14 mouse cellular contexts compared by ENCODE assay signal in the genomic region with DNA sequence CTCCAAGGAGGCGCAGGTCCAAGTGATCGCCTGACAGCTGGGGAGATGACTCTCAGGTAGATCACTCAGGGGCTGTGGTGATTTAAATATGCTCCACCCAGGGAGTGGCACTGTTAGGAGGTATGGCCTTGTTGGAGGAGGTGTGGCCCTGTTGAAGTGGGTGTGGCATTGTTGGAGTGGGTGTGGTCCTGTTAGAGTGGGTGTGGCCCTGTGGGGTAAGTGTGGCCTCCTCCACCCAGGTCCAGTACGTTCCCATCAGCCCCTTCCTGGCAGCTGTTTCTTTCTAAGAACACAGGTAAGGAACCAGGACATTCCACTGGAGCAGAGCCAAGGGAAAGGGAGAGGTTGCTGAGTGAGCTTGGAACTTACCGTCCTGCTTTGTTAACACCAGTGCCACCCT.
DNase-seq lines count a peak whose midpoint lies in the region; ATAC-seq and TF ChIP-seq lines count a peak whose summit lies in the region.
"Had no signal": no experiment of that assay in that cellular context is flagged by ENCODE, and none has a peak within 500 bp of the region (broad histone marks: within the 10 kb centered on the region; RNA-seq: fewer than 3 reads in every experiment).

No protein-coding gene starts in this region.

- H3K9me3 ChIP-seq in kidney, embryonic 16.5 days (ENCODE audit: low read length): no peaks in the 10 kb centered on the region
- no peaks in the 10 kb centered on the region for H3K9me3 ChIP-seq in kidney, embryonic 15.5 days (replicated peaks)
- no peaks in the 10 kb centered on the region for H3K9me3 ChIP-seq in ES-E14 (ENCODE audit: control insufficient read depth, insufficient read depth, low read depth, low read length)
- H3K9me3 ChIP-seq in intestine, embryonic 16.5 days (ENCODE audit: control insufficient read depth, low read length): no peaks in the 10 kb centered on the region
- H3K9me3 ChIP-seq: forebrain, embryonic 10.5 days; limb, embryonic 15.5 days; midbrain, embryonic 12.5 days had no signal

- no peaks in the 10 kb centered on the region for H3K27me3 ChIP-seq in kidney, embryonic 16.5 days (ENCODE audit: insufficient read depth, low read length)
- H3K27me3 ChIP-seq in kidney, embryonic 15.5 days: 0 out of 2 replicates have a peak, but pooled peaks cover 11% of the 10 kb centered on the region
- no peaks in the 10 kb centered on the region for H3K27me3 ChIP-seq in intestine, embryonic 16.5 days (replicated peaks; ENCODE audit: control insufficient read depth, insufficient read depth, low read length)
- H3K27me3 ChIP-seq in cerebellum, adult 2 months (ENCODE audit: control insufficient read depth, insufficient read depth, low read length): no peaks in the 10 kb centered on the region

- no peak for TF ChIP-seq CTCF in cerebellum, adult 2 months (IDR thresholded peaks at IDR 0.05; ENCODE audit: borderline replicate concordance, insufficient read depth, low read depth, low read length)

- H3K4me2 ChIP-seq in kidney, embryonic 16.5 days (replicated peaks; ENCODE audit: low read depth, low read length): no peak overlapping the region
- no peak overlapping the region for H3K4me2 ChIP-seq in kidney, embryonic 15.5 days
- H3K4me2 ChIP-seq in intestine, embryonic 16.5 days (ENCODE audit: low read depth, low read length): no peak overlapping the region
- H3K4me2 ChIP-seq: limb, embryonic 15.5 days; midbrain, embryonic 12.5 days had no signal

- no peaks in the 10 kb centered on the region for H3K4me1 ChIP-seq in kidney, embryonic 16.5 days (ENCODE audit: insufficient read depth, low read length)
- H3K4me1 ChIP-seq in kidney, embryonic 15.5 days: 0 out of 2 replicates have a peak, but pooled peaks cover 5% of the 10 kb centered on the region
- peaks cover 2 to 20% of the 10 kb centered on the region in 2 experiments; a peak in 2 of 4 replicates for H3K4me1 ChIP-seq in ES-E14 (ENCODE audit: control insufficient read depth in 2 of 2, insufficient read depth in 2 of 2, low read length in 2 of 2, poor library complexity in 1 of 2)
- H3K4me1 ChIP-seq in intestine, embryonic 16.5 days (ENCODE audit: control insufficient read depth, insufficient read depth, low read length): no peaks in the 10 kb centered on the region
- no peaks in the 10 kb centered on the region; the same call in 1 of the 2 replicates for H3K4me1 ChIP-seq in cerebellum, adult 2 months (ENCODE audit: control insufficient read depth, insufficient read depth, low read length)

- TF ChIP-seq POLR2A in cerebellum, adult 2 months (IDR thresholded peaks at IDR 0.05; ENCODE audit: borderline replicate concordance, insufficient read depth, low read length): no peak

- no peaks in the 10 kb centered on the region for H3K36me3 ChIP-seq in kidney, embryonic 16.5 days (ENCODE audit: insufficient read depth, low read length)
- H3K36me3 ChIP-seq in kidney, embryonic 15.5 days: no peaks in the 10 kb centered on the region
- no peaks in the 10 kb centered on the region for H3K36me3 ChIP-seq in ES-E14 (ENCODE audit: control insufficient read depth, insufficient read depth, low read length, poor library complexity, severe bottlenecking)
- no peaks in the 10 kb centered on the region for H3K36me3 ChIP-seq in intestine, embryonic 16.5 days (ENCODE audit: control insufficient read depth, insufficient read depth, low read length)
- H3K36me3 ChIP-seq: forebrain, embryonic 10.5 days; limb, embryonic 15.5 days; midbrain, embryonic 12.5 days had no signal

- DNase-seq in ES-E14 (ENCODE audit: low read depth, low spot score): peak; percentile 70
- DNase-seq in lung, postnatal 36 days: peak; percentile 47
- no peak for DNase-seq in adrenal gland, adult 2 months
- DNase-seq in cerebellum, adult 2 months: no peak
- DNase-seq: adrenal gland, postnatal 25 days; cerebellum, postnatal 25 days; right cerebral cortex, adult 18-20 months had no signal

- in situ Hi-C loops in ES-E14 (cut with MboI; ENCODE audit: low sequenced_read_pairs in 2 of 2, unreplicated experiment in 2 of 2): no loop called here

- H3K9ac ChIP-seq in kidney, embryonic 16.5 days (replicated peaks; ENCODE audit: low read length): no peak overlapping the region
- H3K9ac ChIP-seq in kidney, embryonic 15.5 days: no peak overlapping the region
- H3K9ac ChIP-seq in ES-E14 (ENCODE audit: insufficient read depth, low read depth, low read length, poor library complexity, severe bottlenecking): no peak overlapping the region
- H3K9ac ChIP-seq in intestine, embryonic 16.5 days (ENCODE audit: low read depth, low read length): no peak overlapping the region
- H3K9ac ChIP-seq: limb, embryonic 15.5 days; midbrain, embryonic 12.5 days had no signal

- H3K4me3 ChIP-seq in kidney, embryonic 16.5 days (ENCODE audit: low read length): no peak overlapping the region
- H3K4me3 ChIP-seq in kidney, embryonic 15.5 days (replicated peaks): no peak overlapping the region
- peak overlapping the region in 1 of 2 experiments; percentile 36; a peak in 3 of 4 replicates for H3K4me3 ChIP-seq in ES-E14 (ENCODE audit: insufficient read depth in 1 of 2, low read depth in 1 of 2, low read length in 2 of 2, poor library complexity in 1 of 2, severe bottlenecking in 1 of 2)
- no peak overlapping the region for H3K4me3 ChIP-seq in intestine, embryonic 16.5 days (ENCODE audit: low read length)
- no peak overlapping the region for H3K4me3 ChIP-seq in cerebellum, adult 2 months (replicated peaks; ENCODE audit: insufficient read depth, low read depth, low read length)
- H3K4me3 ChIP-seq: forebrain, embryonic 10.5 days; limb, embryonic 15.5 days; midbrain, embryonic 12.5 days had no signal

- 76% methylated on average over 4 of the region's 4 CpGs for WGBS in kidney, embryonic 16.5 days
- 73% methylated on average over 4 of the region's 4 CpGs for WGBS in kidney, embryonic 15.5 days
- WGBS in intestine, embryonic 16.5 days: 63% methylated on average over 4 of the region's 4 CpGs
- WGBS in cerebellum, adult 2 months: 74% methylated on average over 4 of the region's 4 CpGs

- 0 out of 2 replicates have a peak, but pooled peaks have one; percentile 36 for ATAC-seq in kidney, embryonic 16.5 days (ENCODE audit: low FRiP score, low TSS enrichment)
- no peak; the same call in 1 of the 2 replicates for ATAC-seq in kidney, embryonic 15.5 days (replicated peaks; ENCODE audit: low FRiP score)
- ATAC-seq in intestine, embryonic 16.5 days: peak; percentile 50; the same call in 1 of the 2 replicates

- no peak overlapping the region for H3K27ac ChIP-seq in kidney, embryonic 16.5 days (ENCODE audit: low read length)
- H3K27ac ChIP-seq in kidney, embryonic 15.5 days: no peak overlapping the region
- no peak overlapping the region for H3K27ac ChIP-seq in ES-E14 (ENCODE audit: insufficient read depth, low read depth, low read length, poor library complexity, severe bottlenecking)
- no peak overlapping the region for H3K27ac ChIP-seq in intestine, embryonic 16.5 days (ENCODE audit: low read length)
- H3K27ac ChIP-seq in cerebellum, adult 2 months (ENCODE audit: insufficient read depth, low read length): no peak overlapping the region
- H3K27ac ChIP-seq: forebrain, embryonic 10.5 days; limb, embryonic 15.5 days; macrophage; midbrain, embryonic 12.5 days had no signal

TF ChIP-seq in ES-E14, 5 proteins besides CTCF, POLR2A, EP300 and RAD21:
- TF ChIP-seq CHD2 (IDR thresholded peaks at IDR 0.05; ENCODE audit: low read depth, low read length) (no peak), MAFK (IDR thresholded peaks at IDR 0.05; ENCODE audit: insufficient read depth, low read depth, low read length) (no peak), HCFC1 (IDR thresholded peaks at IDR 0.05; ENCODE audit: borderline replicate concordance, insufficient read depth, low read length) (no peak), ZNF384 (IDR thresholded peaks at IDR 0.05; ENCODE audit: low read depth, low read length) (no peak), ZC3H11A (IDR thresholded peaks at IDR 0.05; ENCODE audit: borderline replicate concordance, low read depth, low read length) (no peak)

Comparison
In these comparisons a context has a peak if more than half of its experiments do, and no peak if none do; other contexts are left out.
1. DNase-seq: peak in ES-E14 (single experiment) and lung, postnatal 36 days (single experiment); none in adrenal gland, adult 2 months (single experiment) and cerebellum, adult 2 months (0 of 2).